Mouse (Mus musculus): ENCODE measurements at regions not wholly inside any gene's neighbourhood (a gene's known extent, or its start where the extent isn't known, plus 50 kb on each side); places are given as distances from the start of the nearest gene placed in this dataset.

DNA sequence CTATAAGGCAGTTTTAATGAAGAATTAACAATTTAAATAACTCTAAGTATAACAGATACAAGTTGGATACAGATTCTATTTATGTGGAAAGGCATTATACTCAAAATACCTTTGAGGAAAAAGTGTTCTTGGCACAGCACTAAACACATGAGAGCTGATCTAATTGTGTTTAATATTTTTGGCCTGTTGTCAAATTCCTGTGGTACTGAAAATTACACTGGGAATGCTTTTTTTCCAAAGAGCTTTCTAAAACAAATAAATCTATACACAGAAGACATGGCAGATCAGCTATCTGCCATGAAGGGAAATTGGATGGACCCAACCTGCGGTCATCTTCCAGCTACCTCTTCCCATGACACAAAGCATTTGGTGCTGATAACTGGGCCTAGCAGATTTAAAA, 147.9 kb downstream of the Impad1 start:
- no peak overlapping the region for H3K9ac ChIP-seq (ENCODE audit: low read depth, low read length)
- H3K4me3 ChIP-seq, result no peak overlapping the region
- intact Hi-C loops (cut with DNase I), result no loop called here
- no peak overlapping the region for H3K27ac ChIP-seq
- no peaks in the 10 kb centered on the region for H3K36me3 ChIP-seq (ENCODE audit: control insufficient read depth, insufficient read depth, low read length)
- no peaks in the 10 kb centered on the region for H3K79me2 ChIP-seq (replicated peaks; ENCODE audit: control insufficient read depth, insufficient read depth, low read length)
- H3K4me1 ChIP-seq (ENCODE audit: control insufficient read depth, insufficient read depth, low read length), result no peaks in the 10 kb centered on the region
- H3K27me3 ChIP-seq (ENCODE audit: control insufficient read depth, insufficient read depth, low read length), result no peaks in the 10 kb centered on the region
- DNase-seq, result no peak
- TF ChIP-seq CTCF (IDR thresholded peaks at IDR 0.05) (no peak), POLR2A (IDR thresholded peaks at IDR 0.05; ENCODE audit: insufficient read depth, low read depth, low read length) (no peak), EP300 (IDR thresholded peaks at IDR 0.05; ENCODE audit: insufficient read depth, low read depth, low read length) (no peak)
- 83% methylated on average over 1 of the region's 1 CpGs for WGBS

- Histone ChIP-seq H3K36me3 (ENCODE audit: control insufficient read depth, insufficient read depth, low read length) (no peaks in the 10 kb centered on the region), H3K27ac (no peak overlapping the region), H3K27me3 (ENCODE audit: control insufficient read depth, insufficient read depth, low read length) (no peaks in the 10 kb centered on the region), H3K9ac (ENCODE audit: low read depth, low read length) (no peak overlapping the region), H3K4me1 (ENCODE audit: control insufficient read depth, insufficient read depth, low read length) (peaks cover 1% of the 10 kb centered on the region; the same call in 1 of the 2 replicates), H3K4me3 (no peak overlapping the region), H3K79me2 (replicated peaks; ENCODE audit: control insufficient read depth, insufficient read depth, low read length) (no peaks in the 10 kb centered on the region)
- DNase-seq, result no peak
- intact Hi-C loops (cut with DNase I), result no loop called here
- TF ChIP-seq POLR2A (IDR thresholded peaks at IDR 0.05; ENCODE audit: insufficient read depth, low read depth, low read length), result no peak
- TF ChIP-seq EP300 (IDR thresholded peaks at IDR 0.05; ENCODE audit: insufficient read depth, low read depth, low read length), result no peak
- TF ChIP-seq CTCF (IDR thresholded peaks at IDR 0.05), result no peak
Observed at GRCm38 (mm10) chr4:4636258-4636657, 156.9 kb downstream of the Impad1 start.

DNA sequence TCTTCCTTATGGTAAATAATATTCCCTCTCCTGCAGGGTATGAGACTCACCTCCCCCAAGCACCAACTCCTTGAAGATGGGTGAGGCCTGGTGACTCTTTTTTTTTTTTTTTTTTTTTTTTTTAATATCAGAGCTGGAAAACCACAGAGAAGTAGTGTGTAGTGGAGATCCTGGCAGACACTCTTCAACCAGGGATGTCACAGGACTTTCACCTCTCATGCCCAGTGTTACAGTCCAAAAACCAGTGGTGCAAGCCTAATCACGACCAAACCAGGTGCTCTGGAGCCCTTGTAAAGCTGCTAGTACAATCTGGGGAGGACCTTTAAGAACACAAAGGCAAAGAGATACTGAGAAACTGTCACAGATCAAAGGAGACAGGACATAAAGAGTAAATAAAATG, 157.3 kb downstream of the Impad1 start:
- no peaks in the 10 kb centered on the region for H3K36me3 ChIP-seq (ENCODE audit: control insufficient read depth, insufficient read depth, low read length)
- H3K9ac ChIP-seq (ENCODE audit: low read depth, low read length), result no peak overlapping the region
- intact Hi-C loops (cut with DNase I), result no loop called here
- H3K27me3 ChIP-seq (ENCODE audit: control insufficient read depth, insufficient read depth, low read length), result no peaks in the 10 kb centered on the region
- peaks cover 1% of the 10 kb centered on the region; the same call in 1 of the 2 replicates for H3K4me1 ChIP-seq (ENCODE audit: control insufficient read depth, insufficient read depth, low read length)
- DNase-seq, result no peak
- TF ChIP-seq POLR2A (IDR thresholded peaks at IDR 0.05; ENCODE audit: insufficient read depth, low read depth, low read length), result no peak
- TF ChIP-seq EP300 (IDR thresholded peaks at IDR 0.05; ENCODE audit: insufficient read depth, low read depth, low read length), result no peak
- no peak for TF ChIP-seq CTCF (IDR thresholded peaks at IDR 0.05)
- H3K27ac ChIP-seq, result no peak overlapping the region
- WGBS, result 39% methylated on average over 1 of the region's 1 CpGs
- H3K4me3 ChIP-seq, result no peak overlapping the region
- no peaks in the 10 kb centered on the region for H3K79me2 ChIP-seq (replicated peaks; ENCODE audit: control insufficient read depth, insufficient read depth, low read length)

GRCm38 (mm10) chr4:4635338-4635737, 157.8 kb downstream of the Impad1 start:
- Histone ChIP-seq H3K36me3 (ENCODE audit: control insufficient read depth, insufficient read depth, low read length) (no peaks in the 10 kb centered on the region), H3K4me3 (no peak overlapping the region), H3K27me3 (ENCODE audit: control insufficient read depth, insufficient read depth, low read length) (no peaks in the 10 kb centered on the region), H3K9ac (ENCODE audit: low read depth, low read length) (no peak overlapping the region), H3K27ac (no peak overlapping the region), H3K4me1 (ENCODE audit: control insufficient read depth, insufficient read depth, low read length) (peaks cover 1% of the 10 kb centered on the region; the same call in 1 of the 2 replicates), H3K79me2 (replicated peaks; ENCODE audit: control insufficient read depth, insufficient read depth, low read length) (no peaks in the 10 kb centered on the region)
- TF ChIP-seq EP300 (IDR thresholded peaks at IDR 0.05; ENCODE audit: insufficient read depth, low read depth, low read length), result no peak
- DNase-seq, result no peak
- WGBS, result 39% methylated on average over 6 of the region's 6 CpGs
- intact Hi-C loops (cut with DNase I), result no loop called here

GRCm38 (mm10) chr4:4634646-4635045, 158.5 kb downstream of the Impad1 start:
- Histone ChIP-seq H3K9ac (ENCODE audit: low read depth, low read length) (no peak overlapping the region), H3K27ac (no peak overlapping the region), H3K36me3 (ENCODE audit: control insufficient read depth, insufficient read depth, low read length) (no peaks in the 10 kb centered on the region), H3K4me1 (ENCODE audit: control insufficient read depth, insufficient read depth, low read length) (peaks cover 1% of the 10 kb centered on the region; the same call in 1 of the 2 replicates), H3K4me3 (no peak overlapping the region), H3K27me3 (ENCODE audit: control insufficient read depth, insufficient read depth, low read length) (no peaks in the 10 kb centered on the region), H3K79me2 (replicated peaks; ENCODE audit: control insufficient read depth, insufficient read depth, low read length) (no peaks in the 10 kb centered on the region)
- DNase-seq, result no peak
- WGBS, result 25% methylated on average over 3 of the region's 3 CpGs
- intact Hi-C loops (cut with DNase I), result no loop called here
- TF ChIP-seq POLR2A (IDR thresholded peaks at IDR 0.05; ENCODE audit: insufficient read depth, low read depth, low read length), result no peak
- no peak for TF ChIP-seq CTCF (IDR thresholded peaks at IDR 0.05)
- no peak for TF ChIP-seq EP300 (IDR thresholded peaks at IDR 0.05; ENCODE audit: insufficient read depth, low read depth, low read length)

DNA sequence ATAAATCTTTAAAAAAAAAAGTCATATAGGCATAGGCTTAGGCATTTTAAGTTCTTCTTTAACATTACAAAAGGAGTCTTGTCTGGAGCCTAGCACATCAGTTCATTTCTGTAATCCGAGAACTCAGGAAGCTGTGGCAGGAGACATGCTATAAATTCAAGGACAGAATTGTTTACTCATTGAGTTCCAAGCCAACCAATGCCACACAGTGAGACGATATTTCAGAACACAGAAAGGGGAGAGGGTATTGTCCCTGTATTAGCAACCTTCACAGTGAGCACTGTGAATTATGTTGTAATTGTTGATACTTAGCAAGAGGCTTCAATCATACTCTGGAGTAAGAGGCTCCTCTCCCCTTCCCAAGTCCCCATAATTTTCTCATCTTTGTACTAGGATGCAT, 162.4 kb downstream of the Impad1 start:
- intact Hi-C loops (cut with DNase I), result no loop called here
- 58% methylated on average over 2 of the region's 2 CpGs for WGBS
- no peaks in the 10 kb centered on the region for H3K36me3 ChIP-seq (ENCODE audit: control insufficient read depth, insufficient read depth, low read length)
- no peaks in the 10 kb centered on the region; the same call in 1 of the 2 replicates for H3K4me1 ChIP-seq (ENCODE audit: control insufficient read depth, insufficient read depth, low read length)
- H3K9ac ChIP-seq (ENCODE audit: low read depth, low read length), result no peak overlapping the region
- H3K79me2 ChIP-seq (replicated peaks; ENCODE audit: control insufficient read depth, insufficient read depth, low read length), result no peaks in the 10 kb centered on the region
- H3K27ac ChIP-seq, result no peak overlapping the region
- DNase-seq, result no peak
- H3K4me3 ChIP-seq, result no peak overlapping the region
- no peaks in the 10 kb centered on the region for H3K27me3 ChIP-seq (ENCODE audit: control insufficient read depth, insufficient read depth, low read length)
- TF ChIP-seq EP300 (IDR thresholded peaks at IDR 0.05; ENCODE audit: insufficient read depth, low read depth, low read length) (no peak), POLR2A (IDR thresholded peaks at IDR 0.05; ENCODE audit: insufficient read depth, low read depth, low read length) (no peak), CTCF (IDR thresholded peaks at IDR 0.05) (no peak)

Measured in heart, adult 2 months (tissue).